Mouse (Mus musculus) left cerebral cortex, adult 18-20 months (tissue): ENCODE measurements around the gene Ndufb2. TPM values are rescaled to one million over a fixed set of nuclear protein-coding genes. Genes with fewer than 3 reads are reported as not detected.
A peak's percentile ranks its signal among the peaks of the same experiment; 100 is the strongest.

ENCODE experiments used
- DNase-seq, 2 experiments: peaks; one replicate each; pipeline ENCODE4 v3.0.0; 2021 to 2022; ENCODE audit warnings: low spot score in 2 of 2, mixed read lengths in 1 of 2
- long read RNA-seq, 2 experiments: library from polyadenylated mRNA; stranded (forward); transcript quantifications; one replicate each; pipeline ENCODE4 v2.0.0; 2021
- total RNA-seq, 2 experiments: library from RNA; stranded (reverse); gene quantifications; 2 replicates each; pipeline ENCODE4 v1.2.3; 2021

Ndufb2 gene
- total RNA-seq: 100 to 1,000 TPM; 173 to 197 TPM
- long read RNA-seq, experiment 1, full-length matches to known transcripts: 74 of 137 reads
- long read RNA-seq, experiment 1, partial matches to known transcripts: 7 of 137 reads
- long read RNA-seq, experiment 1, other reads (novel, unspliced or antisense): 56 of 137 reads
- long read RNA-seq, experiment 2, full-length matches to known transcripts: 82 of 146 reads
- long read RNA-seq, experiment 2, partial matches to known transcripts: 8 of 146 reads
- long read RNA-seq, experiment 2, other reads (novel, unspliced or antisense): 56 of 146 reads

DNA sequence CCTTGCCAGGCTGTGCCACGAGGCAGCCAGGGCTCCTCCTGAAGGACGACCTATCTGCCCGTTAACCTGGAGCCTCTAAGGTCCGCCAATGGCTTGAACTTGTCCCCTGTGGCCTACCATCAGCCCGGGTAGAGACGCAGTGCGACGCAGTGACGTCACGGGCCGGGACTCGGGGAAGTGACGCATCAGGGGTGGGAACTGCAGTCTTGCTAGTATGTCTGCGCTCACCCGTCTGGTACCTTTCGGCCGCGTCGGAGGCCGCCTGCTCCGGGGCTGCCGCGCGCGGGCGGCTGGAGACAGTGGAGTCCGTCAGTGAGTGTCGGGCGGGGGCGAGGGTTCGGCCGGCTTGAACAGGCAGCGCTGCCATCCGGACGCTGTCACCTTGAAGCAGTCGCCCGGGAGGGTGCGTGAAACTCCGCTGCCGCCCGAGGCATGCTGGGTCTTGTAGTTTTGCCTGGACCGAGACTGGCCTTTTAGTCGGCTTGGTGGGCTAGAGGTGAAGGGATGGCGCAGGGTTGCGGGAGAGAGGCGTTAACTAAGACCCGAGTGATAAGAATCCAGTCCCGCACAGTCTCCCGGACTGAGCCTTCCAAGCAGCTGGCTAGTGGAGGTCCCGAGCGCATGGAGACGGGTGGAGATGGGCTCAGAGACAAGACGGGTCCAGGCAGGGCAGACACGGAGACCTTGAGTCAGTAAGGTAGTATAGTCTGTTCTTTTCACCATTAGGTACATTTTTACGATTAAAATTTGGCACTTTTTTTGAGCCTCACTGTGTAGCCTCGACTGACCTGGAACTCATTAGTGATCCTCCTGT, at the start of gene Ndufb2:
Gene Ndufb2, plus strand, starts transcription at position 174 of the 814 bp plus-strand sequence.
- DNase-seq: peak; percentile 95 to 96

DNA sequence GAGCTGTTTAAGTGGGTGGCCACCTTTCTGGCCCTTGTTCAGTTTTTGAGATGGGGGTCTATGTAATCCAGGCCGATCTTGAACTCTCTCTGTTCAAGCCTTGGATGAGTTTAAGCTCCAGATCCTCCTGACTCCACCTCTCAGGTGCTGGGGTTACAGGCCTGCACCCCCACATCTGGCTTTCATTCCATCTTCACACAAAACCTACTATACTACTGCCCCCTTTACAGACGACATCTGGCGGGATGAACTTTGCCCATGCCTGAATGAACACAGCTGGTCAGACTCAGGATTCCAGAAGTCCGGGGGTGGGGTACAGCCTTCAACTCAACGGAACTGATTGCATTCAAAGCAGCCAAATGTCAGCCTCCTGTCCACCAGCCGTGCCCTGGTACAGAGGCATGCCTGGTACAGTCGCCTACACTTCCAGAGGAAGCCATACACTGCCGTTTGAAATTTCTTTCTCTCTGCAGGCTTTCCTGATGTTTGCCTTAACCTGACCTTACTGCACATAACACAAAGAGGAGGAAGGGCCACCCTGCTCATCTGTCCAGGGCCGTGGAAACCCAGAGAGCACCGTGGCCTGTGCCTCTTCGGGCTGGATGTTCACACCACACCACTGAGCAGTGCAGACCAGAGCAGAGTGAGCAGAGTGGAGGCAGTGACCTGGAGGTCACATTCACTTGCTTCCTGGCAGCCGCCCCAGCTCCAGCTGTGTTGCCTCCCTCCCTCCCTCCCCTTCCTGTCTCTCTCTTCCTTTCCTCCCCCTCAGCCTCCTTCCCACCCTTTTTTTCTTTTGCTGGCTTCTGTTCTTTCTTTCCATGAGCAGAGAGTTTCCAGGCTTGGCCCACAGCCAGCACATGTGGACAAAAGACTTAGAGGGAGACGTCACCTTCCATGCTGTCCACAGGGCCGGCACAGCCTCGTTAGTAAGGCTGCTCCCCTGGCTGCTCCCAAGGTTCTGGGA, 49.5 kb upstream of the Ndufb2 start:
- DNase-seq: peak in 1 of 2 experiments; percentile 41

DNA sequence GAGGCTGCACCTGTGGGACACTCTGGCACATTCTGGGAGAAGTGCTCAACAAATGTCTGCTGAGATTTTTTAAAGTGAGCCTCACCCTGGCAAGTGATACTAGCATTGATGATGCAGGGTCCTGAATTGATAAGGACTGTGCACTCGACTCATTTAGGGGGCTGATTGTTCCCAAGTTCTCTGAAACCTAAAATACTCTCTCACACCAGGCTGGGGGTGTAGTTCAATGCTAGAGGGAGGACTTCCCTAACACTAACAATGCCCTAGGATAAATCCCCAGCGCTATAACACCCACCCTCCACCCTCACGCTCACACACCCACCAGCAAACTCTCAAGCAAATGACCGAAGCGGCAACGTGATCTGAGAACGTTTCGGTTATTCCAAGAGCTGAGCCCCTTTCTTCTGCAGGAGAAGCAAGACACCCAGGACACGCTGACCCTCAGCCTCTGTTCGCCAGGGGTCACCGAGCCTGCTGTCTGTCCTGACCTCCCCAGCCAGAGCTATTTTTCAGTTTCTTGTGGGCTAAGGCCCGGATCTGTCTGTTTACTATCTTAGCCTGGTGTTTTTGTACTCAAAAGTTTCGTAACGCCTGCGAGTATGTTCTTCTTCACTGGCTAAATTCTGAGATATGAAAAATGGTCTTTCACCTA, 48.5 kb upstream of the Ndufb2 start:
- DNase-seq: no peak

DNA sequence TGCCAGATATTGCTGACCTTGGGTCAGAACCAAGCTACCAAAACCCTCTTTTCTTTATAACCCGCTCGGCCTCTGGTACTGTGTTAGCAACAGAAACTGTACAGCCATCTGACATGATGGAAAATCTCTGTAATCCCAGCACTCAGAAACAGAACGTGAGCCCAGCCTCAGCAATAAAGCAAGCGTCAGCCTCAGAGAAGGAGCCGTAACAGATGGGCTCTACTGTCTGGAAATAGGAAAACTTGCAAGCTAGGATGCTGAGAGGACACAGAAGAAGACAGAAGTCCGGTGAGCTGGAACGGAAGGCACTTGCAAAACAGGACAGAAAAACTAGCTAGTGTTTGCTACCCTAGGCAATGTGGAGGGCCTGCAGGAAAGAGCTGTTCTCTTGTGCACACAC, 46.9 kb upstream of the Ndufb2 start:
- DNase-seq: no peak

DNA sequence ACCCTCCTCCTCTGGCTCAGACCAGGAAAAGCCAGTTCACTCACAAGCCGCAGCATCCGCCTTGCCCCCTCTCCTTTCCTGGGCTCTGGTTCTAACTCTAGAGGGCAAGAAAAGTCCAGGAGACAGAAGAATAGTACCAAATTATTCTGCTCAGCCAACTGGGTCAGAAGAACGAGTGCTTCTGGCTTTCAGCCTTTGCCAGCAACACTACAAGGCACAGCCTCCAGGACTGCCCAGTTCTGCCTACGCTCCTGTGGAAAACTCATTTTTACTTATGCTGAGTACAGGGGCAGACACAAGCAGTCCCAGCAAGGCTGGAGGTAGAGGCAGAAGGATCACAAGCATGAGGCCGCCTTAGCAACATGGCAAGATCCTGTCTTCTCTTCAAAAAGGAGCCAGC, 44.3 kb upstream of the Ndufb2 start:
- peak in 1 of 2 experiments; percentile 40 for DNase-seq

DNA sequence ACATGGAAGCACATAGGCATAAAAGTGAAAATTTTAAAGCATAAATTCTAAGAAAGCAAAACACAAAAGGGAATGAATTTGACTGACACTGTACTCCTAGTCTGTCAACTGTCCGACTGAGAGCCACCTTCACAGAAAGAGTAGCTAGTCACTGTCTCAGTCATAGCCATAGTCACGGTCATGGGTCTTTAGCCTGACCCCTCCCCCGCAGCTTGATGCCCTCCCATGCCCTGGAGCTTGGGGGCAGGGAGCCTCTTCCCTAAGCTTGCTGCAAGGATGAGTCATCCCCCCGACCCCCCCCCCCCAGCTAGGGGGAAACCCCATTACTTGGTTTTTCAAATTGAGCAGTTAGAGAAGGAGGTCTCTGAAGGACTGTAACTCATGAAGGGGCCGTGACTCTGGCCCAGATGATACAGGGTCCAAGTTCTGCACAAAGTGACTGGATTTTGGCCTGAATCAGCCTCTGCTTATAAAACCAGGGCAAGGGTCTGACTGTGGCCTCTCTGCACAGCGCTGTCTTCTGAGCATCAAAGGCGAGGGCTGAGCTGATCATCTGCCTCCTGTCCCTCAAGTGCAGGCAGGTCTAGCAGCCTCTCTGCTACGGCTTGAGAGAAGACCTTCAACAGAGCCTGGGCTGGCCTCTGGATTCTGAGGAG, 40.3 kb upstream of the Ndufb2 start:
- no peak for DNase-seq

DNA sequence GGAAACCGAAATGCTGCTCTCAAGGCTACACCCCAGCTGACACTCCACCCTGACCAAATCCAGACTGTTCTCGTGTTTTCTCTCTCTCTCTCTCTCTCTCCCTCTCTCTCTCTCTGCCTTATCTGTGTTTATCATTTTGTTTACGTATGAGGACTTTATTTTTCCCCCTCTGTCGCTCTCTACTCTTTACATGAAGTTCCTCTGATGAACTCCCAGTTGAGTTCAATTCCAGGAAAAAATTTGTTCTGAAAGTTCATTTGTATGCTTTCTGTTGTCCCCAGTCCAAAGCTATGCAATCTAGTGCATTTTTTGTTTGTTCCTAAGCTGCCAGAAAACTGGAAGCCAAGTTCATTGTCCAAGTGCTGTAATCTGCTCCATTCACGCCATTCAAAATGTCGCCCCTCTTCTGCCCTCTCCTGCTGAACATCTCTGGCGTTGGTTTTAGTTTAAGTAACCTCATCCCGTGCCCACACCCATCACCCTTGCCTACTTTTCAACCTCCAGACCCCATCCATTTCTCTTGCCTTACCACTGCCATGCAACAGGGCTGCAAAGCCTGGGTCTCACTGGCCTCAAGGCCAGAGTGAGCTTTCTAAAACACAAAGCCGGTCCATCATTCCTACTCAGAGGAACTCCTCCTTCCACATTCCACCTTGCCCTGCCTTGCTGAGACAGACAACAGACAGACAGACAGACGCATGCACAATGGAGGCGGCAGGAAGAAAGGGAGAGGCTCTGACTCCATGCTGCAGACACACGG, 37.3 kb upstream of the Ndufb2 start:
- no peak for DNase-seq

DNA sequence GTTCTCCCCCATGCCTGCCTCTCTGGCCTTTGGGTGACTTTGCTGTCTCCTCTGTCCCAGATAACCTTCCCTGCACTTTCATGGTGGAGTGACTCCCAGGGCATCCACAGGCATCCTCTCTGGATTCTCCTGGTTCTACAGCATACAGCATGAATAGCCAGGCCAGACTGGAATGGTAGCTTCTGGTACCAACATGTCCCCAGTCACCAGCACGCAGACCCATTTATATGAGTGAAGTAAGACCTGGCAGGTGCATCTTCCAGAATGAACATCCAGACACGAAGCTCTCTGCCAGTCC, 36.8 kb upstream of the Ndufb2 start:
- DNase-seq: no peak

DNA sequence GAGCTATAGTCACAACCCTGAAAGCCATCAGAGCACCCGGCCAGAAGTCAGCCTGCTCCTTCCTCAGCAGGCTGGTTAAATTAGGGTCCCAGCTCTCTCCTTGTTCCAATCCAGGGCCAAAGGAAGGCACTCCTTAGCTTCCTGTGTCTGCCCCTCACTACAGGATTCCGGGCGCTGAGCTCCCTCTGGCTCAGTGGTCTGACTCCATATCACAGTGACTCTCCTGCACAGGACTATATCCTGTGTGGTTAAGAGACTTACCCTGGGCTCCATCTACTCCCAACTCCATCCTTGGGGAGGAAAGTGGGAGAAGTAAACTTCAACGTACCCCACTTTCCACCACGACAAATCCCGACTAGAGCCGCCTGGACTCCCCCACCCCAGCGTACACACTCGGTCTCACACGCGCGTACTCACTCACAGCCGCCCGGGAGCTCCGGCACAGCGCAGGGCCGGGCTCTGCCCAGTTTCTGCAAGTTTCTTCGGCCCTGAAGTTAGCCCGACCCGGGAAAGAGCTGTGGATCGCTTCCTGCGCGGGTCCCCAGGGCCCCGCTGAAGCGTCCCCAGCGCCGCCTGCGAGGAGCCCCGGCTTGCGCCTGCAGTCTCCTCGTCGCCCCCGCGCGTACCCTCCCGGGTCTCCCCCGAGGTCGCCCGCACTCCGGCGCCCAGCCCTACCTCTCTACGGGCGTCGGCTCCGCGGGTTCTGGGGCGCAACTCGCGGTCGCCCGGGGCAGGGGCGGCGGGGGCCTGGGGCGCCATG, 35.3 kb upstream of the Ndufb2 start:
- DNase-seq: peak in 1 of 2 experiments; percentile 27

DNA sequence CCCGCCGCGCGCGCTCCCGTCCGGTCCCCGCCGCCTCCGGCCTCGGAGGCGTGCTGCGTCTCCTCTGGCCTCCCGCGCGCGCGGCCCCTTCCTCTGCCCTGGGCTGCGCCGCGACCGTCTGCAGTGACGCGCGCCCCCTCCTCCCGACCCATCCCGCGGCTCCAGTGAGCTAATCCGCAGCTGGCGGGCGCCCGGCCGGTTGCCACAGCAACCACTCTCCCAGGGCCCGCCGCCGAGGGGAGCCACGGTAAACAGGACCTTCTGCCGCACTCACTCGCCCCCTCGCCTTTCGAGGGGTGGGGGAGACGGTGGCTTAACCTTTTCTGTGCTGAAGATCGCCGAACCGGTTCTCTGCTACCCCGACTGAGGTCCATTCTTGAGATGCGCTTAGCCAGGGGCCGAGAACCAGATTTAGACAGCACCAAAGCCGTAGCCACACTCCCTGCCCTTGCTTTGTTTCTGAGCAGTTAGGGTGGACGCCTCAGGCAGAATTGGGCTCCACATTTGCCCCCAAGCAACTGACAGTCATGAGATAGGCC, 34.6 kb upstream of the Ndufb2 start, which contains the start of gene Dennd2a:
Gene Dennd2a, minus strand, starts transcription at position 145 of the 539 bp plus-strand sequence.
- peak; percentile 80 to 87 for DNase-seq

DNA sequence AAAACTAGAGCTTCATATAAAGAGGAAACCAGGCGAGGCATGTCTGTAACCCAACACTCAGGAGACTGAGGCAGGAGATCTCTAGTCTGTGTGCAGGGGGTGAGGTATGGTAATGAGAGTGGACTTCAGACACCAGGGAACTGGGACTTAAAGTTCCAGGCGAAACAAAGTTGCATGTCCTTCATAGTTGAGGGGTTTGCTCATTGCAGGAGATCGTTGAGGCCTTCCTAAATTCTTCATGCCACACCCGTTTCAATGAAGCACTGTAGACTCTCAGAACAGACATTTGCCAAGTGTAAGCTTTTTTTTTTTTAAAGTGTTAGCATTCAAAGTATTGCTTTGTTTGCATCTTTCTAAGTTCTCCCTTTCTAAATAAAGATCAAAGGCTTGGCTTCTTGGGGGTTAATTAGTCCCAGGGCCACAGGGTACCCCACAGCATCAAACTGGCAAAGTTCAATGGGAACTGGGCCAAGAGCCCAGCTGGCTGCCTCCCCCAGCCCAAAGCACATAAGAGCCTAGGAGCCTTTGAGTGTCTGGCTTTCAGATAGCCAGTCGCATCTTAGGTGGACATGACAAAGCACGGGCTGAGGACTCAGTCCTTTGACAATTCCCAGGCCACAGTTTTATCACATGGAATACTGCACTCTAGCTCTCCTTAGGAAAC, 33.0 kb upstream of the Ndufb2 start:
- no peak for DNase-seq

DNA sequence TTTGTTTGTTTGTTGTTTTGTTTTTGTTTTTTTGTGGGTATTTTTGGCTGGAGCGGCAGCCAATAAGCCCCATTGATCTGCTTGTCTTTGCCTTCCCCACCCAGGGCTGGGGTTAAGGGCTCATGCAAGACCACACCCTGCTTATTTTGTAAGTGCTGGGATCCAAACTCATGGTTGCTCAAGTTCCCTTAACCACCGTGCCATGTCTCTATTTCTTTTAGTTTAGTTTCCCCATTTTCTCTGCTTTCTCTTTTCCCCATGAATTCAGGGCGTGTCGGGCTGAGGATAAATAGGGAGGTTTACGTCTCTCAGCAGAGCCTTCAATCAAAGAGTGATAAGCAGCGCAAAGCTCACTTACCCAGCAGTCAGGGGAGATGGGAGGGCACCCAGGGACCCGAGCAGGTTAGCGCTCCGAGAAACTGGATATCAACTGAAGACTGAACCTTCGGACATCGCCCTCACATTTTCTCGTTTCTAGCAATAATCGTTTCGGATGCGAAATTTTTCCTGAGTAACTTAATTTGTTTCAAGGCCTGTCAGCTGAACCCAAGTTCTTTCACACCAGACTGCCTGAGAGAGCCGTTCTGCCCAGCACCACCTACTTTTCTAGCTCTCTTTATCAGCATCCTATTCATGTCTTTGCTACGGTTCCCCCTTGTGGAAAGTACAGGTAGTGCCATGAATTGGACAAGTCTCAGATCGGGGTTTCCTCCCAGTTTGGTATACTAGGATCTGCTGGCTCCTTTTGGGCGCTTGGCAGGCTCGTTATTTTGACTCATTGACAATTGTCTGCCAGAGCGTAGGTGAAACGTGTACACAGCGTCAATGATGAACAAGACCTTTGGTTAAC, 30.0 kb upstream of the Ndufb2 start:
- DNase-seq: peak; percentile 86 to 87

DNA sequence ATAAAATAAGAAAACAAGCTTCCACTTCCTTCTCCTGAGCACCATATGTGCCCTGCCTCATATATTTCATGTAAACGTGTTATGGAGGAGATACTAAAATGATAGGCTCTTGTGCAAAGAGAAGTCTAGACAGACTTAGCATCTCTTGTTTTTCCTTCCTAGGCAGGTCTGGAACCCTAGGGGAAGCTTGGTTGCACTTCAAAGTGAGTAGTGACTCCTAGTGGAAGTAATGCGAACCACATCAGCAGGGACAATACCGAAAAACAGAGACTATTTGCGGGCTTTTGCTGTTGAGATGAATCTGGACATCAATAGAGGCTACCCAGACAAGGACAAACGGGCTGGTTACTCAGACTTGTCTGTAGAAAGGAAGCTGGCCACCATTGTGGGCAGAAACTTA, 24.8 kb upstream of the Ndufb2 start:
- DNase-seq: no peak

DNA sequence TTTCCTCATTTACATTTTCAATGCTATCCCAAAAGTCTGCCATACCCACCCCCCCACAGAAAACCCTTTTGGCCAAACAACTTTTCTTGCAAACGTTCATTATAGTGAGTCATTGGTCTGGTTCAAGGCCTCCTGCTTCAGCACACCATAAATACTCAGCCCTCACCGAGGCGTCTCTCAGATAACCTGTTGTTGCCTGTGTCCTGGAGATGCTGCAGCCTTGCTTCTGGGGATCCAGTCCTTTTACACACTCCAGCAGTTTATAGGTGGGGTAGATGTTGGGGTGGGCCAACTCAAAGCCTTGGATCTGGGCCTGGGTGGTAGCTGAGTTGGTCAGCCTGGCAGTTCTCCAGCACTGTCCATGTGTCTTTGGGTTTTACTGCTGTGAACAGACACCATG, 21.9 kb upstream of the Ndufb2 start:
- no peak for DNase-seq

DNA sequence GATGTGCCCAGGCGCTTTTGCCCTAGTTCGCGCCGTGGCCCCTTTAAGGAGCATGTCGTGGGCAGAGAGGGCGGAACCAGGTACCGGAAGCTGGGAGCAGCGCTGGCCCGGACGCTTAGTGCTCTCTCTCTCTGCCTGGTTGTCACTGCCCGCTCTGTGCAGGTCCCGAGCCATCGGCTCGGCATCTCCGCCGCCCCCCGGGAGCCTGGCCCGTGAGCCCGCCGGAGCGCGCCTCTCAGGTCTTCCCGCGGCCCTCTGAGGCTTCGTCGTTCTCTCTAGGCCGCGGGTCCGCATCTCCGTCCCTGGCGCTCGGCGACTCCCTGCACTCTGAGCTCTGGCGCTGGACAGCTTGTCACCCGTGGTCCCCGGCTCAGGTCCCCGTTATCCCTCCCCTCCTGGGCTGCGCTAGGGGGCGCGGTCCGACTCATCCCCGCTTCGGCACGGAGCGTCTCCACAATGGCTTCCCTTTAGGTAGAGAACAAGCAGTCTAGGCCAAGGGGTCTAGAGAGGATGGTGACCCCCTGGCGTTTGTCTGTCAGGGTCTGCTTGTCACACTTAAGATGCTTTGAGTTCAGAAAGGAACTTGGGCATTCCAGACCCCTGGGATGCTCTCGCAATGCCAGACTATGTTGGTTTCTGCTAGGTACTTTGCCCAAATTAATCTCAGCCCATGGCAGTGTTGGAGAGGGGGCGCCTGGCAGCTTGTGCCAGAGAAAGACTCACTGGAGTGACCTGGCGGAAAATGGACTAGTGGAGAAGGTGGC, 18.4 kb upstream of the Ndufb2 start, which contains the start of gene Adck2:
Gene Adck2, plus strand, starts transcription at position 83 of the 764 bp plus-strand sequence.
- DNase-seq: peak; percentile 78 to 86

DNA sequence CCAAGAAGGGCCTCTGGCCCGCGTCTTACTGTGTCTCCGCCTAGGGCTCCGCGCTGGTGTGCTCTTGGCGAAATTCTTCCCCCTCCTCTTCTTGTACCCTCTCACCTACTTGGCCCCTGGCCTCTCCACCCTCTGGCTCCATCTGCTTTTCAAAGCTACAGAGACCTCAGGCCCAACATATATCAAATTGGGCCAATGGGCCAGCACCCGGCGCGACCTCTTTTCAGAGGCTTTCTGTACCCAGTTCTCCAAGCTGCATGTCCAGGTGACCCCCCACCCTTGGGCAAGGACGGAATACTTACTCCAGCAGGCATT, 17.9 kb upstream of the Ndufb2 start:
- no peak for DNase-seq
